Mouse (Mus musculus): ENCODE data around the gene Cers4. TPM values are rescaled to one million over a fixed set of nuclear protein-coding genes. Genes with fewer than 3 reads are reported as not detected.
A peak's percentile ranks its signal among the peaks of the same experiment; 100 is the strongest.

Gene Cers4
- polyA plus RNA-seq, 1 experiment from 2014 or later, result 13.2 TPM

- ATAC-seq (ENCODE audit: insufficient number of reproducible peaks, insufficient read depth, low FRiP score, low TSS enrichment, low read depth), result no peak
- Histone ChIP-seq H3K9me3 (no peaks in the 10 kb centered on the region), H3K9ac (replicated peaks) (no peak overlapping the region), H3K36me3 (no peaks in the 10 kb centered on the region), H3K4me2 (no peak overlapping the region), H3K4me3 (replicated peaks) (no peak overlapping the region), H3K4me1 (replicated peaks) (no peaks in the 10 kb centered on the region), H3K27ac (no peak overlapping the region), H3K27me3 (no peaks in the 10 kb centered on the region)
- WGBS, result 81% methylated on average over 1 of the region's 1 CpGs
These were observed 12.5 kb downstream of the Cers4 start for GRCm38 (mm10) chr8:4505364-4505763.

GRCm38 (mm10) chr8:4507527-4507926 is 14.7 kb downstream of the Cers4 start:
- Histone ChIP-seq H3K27me3 (no peaks in the 10 kb centered on the region), H3K4me3 (replicated peaks) (no peak overlapping the region), H3K4me2 (no peak overlapping the region), H3K4me1 (replicated peaks) (peaks cover 15% of the 10 kb centered on the region), H3K27ac (no peak overlapping the region), H3K9ac (replicated peaks) (no peak overlapping the region), H3K36me3 (no peaks in the 10 kb centered on the region), H3K9me3 (no peaks in the 10 kb centered on the region)
- 86% methylated on average over 5 of the region's 5 CpGs for WGBS
- ATAC-seq (ENCODE audit: insufficient number of reproducible peaks, insufficient read depth, low FRiP score, low TSS enrichment, low read depth), result no peak

GRCm38 (mm10) chr8:4510824-4511223 is 18.0 kb downstream of the Cers4 start:
- no peak overlapping the region for H3K27ac ChIP-seq
- no peaks in the 10 kb centered on the region for H3K27me3 ChIP-seq

GRCm38 (mm10) chr8:4511429-4512115 is 18.7 kb downstream of the Cers4 start:
- H3K4me2 ChIP-seq, result no peak overlapping the region
- H3K9me3 ChIP-seq, result no peaks in the 10 kb centered on the region
- no peak overlapping the region for H3K9ac ChIP-seq (replicated peaks)
- no peaks in the 10 kb centered on the region for H3K27me3 ChIP-seq
- H3K4me3 ChIP-seq (replicated peaks), result no peak overlapping the region
- 13% methylated on average over 2 of the region's 2 CpGs for WGBS
- H3K27ac ChIP-seq, result peak overlapping the region; percentile 64; the same call in 1 of the 2 replicates
- no peak for ATAC-seq (ENCODE audit: insufficient number of reproducible peaks, insufficient read depth, low FRiP score, low TSS enrichment, low read depth)
- no peaks in the 10 kb centered on the region for H3K36me3 ChIP-seq
- H3K4me1 ChIP-seq (replicated peaks), result peaks cover 15% of the 10 kb centered on the region

More at GRCm38 (mm10) chr8:4510824-4511223, 18.0 kb downstream of the Cers4 start:
- ATAC-seq (ENCODE audit: insufficient number of reproducible peaks, insufficient read depth, low FRiP score, low TSS enrichment, low read depth), result no peak
- Histone ChIP-seq H3K9me3 (no peaks in the 10 kb centered on the region), H3K4me3 (replicated peaks) (no peak overlapping the region), H3K36me3 (no peaks in the 10 kb centered on the region), H3K4me2 (no peak overlapping the region), H3K9ac (replicated peaks) (no peak overlapping the region), H3K4me1 (replicated peaks) (peaks cover 15% of the 10 kb centered on the region)
- 85% methylated on average over 4 of the region's 4 CpGs for WGBS

GRCm38 (mm10) chr8:4512116-4512495 is 19.3 kb downstream of the Cers4 start:
- peaks cover 4% of the 10 kb centered on the region; the same call in 1 of the 2 replicates for H3K36me3 ChIP-seq
- no peak overlapping the region for H3K4me2 ChIP-seq
- no peaks in the 10 kb centered on the region for H3K27me3 ChIP-seq
- H3K4me1 ChIP-seq (replicated peaks), result peaks cover 15% of the 10 kb centered on the region
- no peak overlapping the region for H3K4me3 ChIP-seq (replicated peaks)
- no peak overlapping the region for H3K9ac ChIP-seq (replicated peaks)
- 23% methylated on average over 8 of the region's 8 CpGs for WGBS
- ATAC-seq (ENCODE audit: insufficient number of reproducible peaks, insufficient read depth, low FRiP score, low TSS enrichment, low read depth), result peak; percentile 66; the same call in 1 of the 2 replicates
- H3K9me3 ChIP-seq, result no peaks in the 10 kb centered on the region
- H3K27ac ChIP-seq, result peak overlapping the region; percentile 64; the same call in 1 of the 2 replicates

- H3K36me3 ChIP-seq, result peaks cover 28% of the 10 kb centered on the region
- no peak overlapping the region for H3K9ac ChIP-seq (replicated peaks)
- H3K9me3 ChIP-seq, result no peaks in the 10 kb centered on the region
- no peak overlapping the region for H3K4me2 ChIP-seq
- no peaks in the 10 kb centered on the region for H3K27me3 ChIP-seq
- H3K27ac ChIP-seq, result no peak overlapping the region
- 80% methylated on average over 2 of the region's 2 CpGs for WGBS
- ATAC-seq (ENCODE audit: insufficient number of reproducible peaks, insufficient read depth, low FRiP score, low TSS enrichment, low read depth), result no peak
- peaks cover 13% of the 10 kb centered on the region for H3K4me1 ChIP-seq (replicated peaks)
- no peak overlapping the region for H3K4me3 ChIP-seq (replicated peaks)
These were observed 23.3 kb downstream of the Cers4 start for GRCm38 (mm10) chr8:4516162-4516561.

- H3K27ac ChIP-seq, result no peak overlapping the region
- no peak overlapping the region for H3K4me2 ChIP-seq
- peaks cover 34% of the 10 kb centered on the region for H3K36me3 ChIP-seq
- no peaks in the 10 kb centered on the region for H3K9me3 ChIP-seq
- no peak overlapping the region for H3K4me3 ChIP-seq (replicated peaks)
- no peaks in the 10 kb centered on the region for H3K27me3 ChIP-seq
- H3K9ac ChIP-seq (replicated peaks), result no peak overlapping the region
- no peak for ATAC-seq (ENCODE audit: insufficient number of reproducible peaks, insufficient read depth, low FRiP score, low TSS enrichment, low read depth)
- H3K4me1 ChIP-seq (replicated peaks), result no peaks in the 10 kb centered on the region
- WGBS, result 84% methylated on average over 4 of the region's 4 CpGs
These were observed 28.6 kb downstream of the Cers4 start for GRCm38 (mm10) chr8:4521472-4521871.

GRCm38 (mm10) chr8:4523525-4523924 is 30.7 kb downstream of the Cers4 start:
- peaks cover 19% of the 10 kb centered on the region; the same call in 1 of the 2 replicates for H3K36me3 ChIP-seq
- WGBS, result 90% methylated on average over 10 of the region's 10 CpGs
- H3K9me3 ChIP-seq, result no peaks in the 10 kb centered on the region
- H3K4me3 ChIP-seq (replicated peaks), result no peak overlapping the region
- no peaks in the 10 kb centered on the region for H3K4me1 ChIP-seq (replicated peaks)
- no peak for ATAC-seq (ENCODE audit: insufficient number of reproducible peaks, insufficient read depth, low FRiP score, low TSS enrichment, low read depth)
- no peak overlapping the region for H3K4me2 ChIP-seq
- H3K9ac ChIP-seq (replicated peaks), result no peak overlapping the region
- no peak overlapping the region for H3K27ac ChIP-seq
- H3K27me3 ChIP-seq, result no peaks in the 10 kb centered on the region

Other genes starting within 250 kb of the Cers4 start
- 5.5 and 6.5 TPM in 2 replicates for gene Tgfbr3l, start 244.8 kb upstream of the Cers4 start, polyA plus RNA-seq (2016; fragmentation: Nextera tagmentation; extraction: Ambion mirVana)
- gene Snapc2, start 239.9 kb upstream of the Cers4 start, polyA plus RNA-seq (2016; fragmentation: Nextera tagmentation; extraction: Ambion mirVana), result 61.6 and 70.8 TPM in 2 replicates
- gene Ctxn1, start 233.8 kb upstream of the Cers4 start, polyA plus RNA-seq (2016; fragmentation: Nextera tagmentation; extraction: Ambion mirVana), result 111 TPM in 2 replicates
- gene Timm44, start 217.1 kb upstream of the Cers4 start, polyA plus RNA-seq (2016; fragmentation: Nextera tagmentation; extraction: Ambion mirVana), result 66.7 and 72.8 TPM in 2 replicates
- gene Ccl25, start 167.8 kb upstream of the Cers4 start, polyA plus RNA-seq (2016; fragmentation: Nextera tagmentation; extraction: Ambion mirVana), result 23.0 TPM in 2 replicates
- 341 and 367 TPM in 2 replicates for gene Elavl1, start 167.6 kb upstream of the Cers4 start, polyA plus RNA-seq (2016; fragmentation: Nextera tagmentation; extraction: Ambion mirVana)
- gene Zfp958, start 120.1 kb downstream of the Cers4 start, polyA plus RNA-seq (2016; fragmentation: Nextera tagmentation; extraction: Ambion mirVana), result 13.5 and 13.6 TPM in 2 replicates